Mouse (Mus musculus) myocyte (in vitro differentiated cells): Measurements from ENCODE around the gene Aspn.

Source experiments
- E2F4 ChIP-seq: IDR thresholded peaks from one replicate; pipeline ENCODE4 v1.6.1; 2011; ENCODE audit warnings: mild to moderate bottlenecking, control low read depth, moderate library complexity; ENCODE audit not compliant: insufficient read depth
- MAX ChIP-seq: IDR thresholded peaks from one replicate; pipeline ENCODE4 v1.6.1; 2011; ENCODE audit warnings: low read depth, mild to moderate bottlenecking, control low read depth
- MYOG ChIP-seq, 3 experiments: IDR thresholded peaks; one replicate each; pipeline ENCODE4 v1.6.1; 2011; ENCODE audit warnings: control low read depth in 2 of 3, low read depth in 2 of 3, mild to moderate bottlenecking in 2 of 3; ENCODE audit not compliant: insufficient read length in 2 of 3, control insufficient read depth in 1 of 3, insufficient read depth in 1 of 3
- POLR2A ChIP-seq: IDR thresholded peaks from one replicate; pipeline ENCODE4 v1.6.1; 2011; ENCODE audit warnings: low read depth, mild to moderate bottlenecking, control low read depth, moderate library complexity; ENCODE audit not compliant: insufficient read length
- POLR2AphosphoS2 ChIP-seq: IDR thresholded peaks from one replicate; pipeline ENCODE4 v1.6.1; 2011; ENCODE audit warnings: low read depth, control low read depth; ENCODE audit not compliant: insufficient read length
- REST ChIP-seq: IDR thresholded peaks from one replicate; pipeline ENCODE4 v1.6.1; 2011; ENCODE audit warnings: mild to moderate bottlenecking, control low read depth, moderate library complexity; ENCODE audit not compliant: insufficient read depth, insufficient read length
- TCF3 ChIP-seq: IDR thresholded peaks from one replicate; pipeline ENCODE4 v1.6.1; 2011; ENCODE audit warnings: low read depth, control low read depth; ENCODE audit not compliant: insufficient read length
- USF1 ChIP-seq: IDR thresholded peaks from one replicate; pipeline ENCODE4 v1.6.1; 2011; ENCODE audit warnings: low read depth, mild to moderate bottlenecking, control low read depth, moderate library complexity

DNA sequence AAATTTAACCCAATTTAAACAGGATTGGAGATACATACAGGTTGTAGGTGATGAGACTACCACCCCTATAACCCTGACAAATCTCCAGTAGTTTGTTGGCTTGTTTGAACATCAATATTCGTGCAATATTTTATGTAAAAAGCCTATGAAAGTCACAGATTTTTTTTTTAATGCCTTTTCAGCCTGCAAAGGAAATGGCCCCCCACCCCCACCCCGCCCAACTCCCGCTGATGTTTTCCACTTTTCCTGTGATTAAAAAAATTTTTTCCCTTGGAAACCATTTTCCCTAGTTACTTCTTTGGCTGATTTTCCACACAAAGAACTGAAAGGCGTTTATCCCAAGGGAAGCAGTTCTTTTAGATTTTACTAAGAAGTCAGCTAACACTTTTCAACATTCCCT, 39.7 kb upstream of the Aspn start, which contains the start of gene Ecm2:
- TF ChIP-seq POLR2A (no peak), POLR2AphosphoS2 (no peak), USF1 (no peak), TCF3 (no peak), MYOG (IDR thresholded peaks at IDR 0.05; ENCODE audit: control insufficient read depth in 1 of 3, insufficient read depth in 1 of 3, insufficient read length in 2 of 3, low read depth in 2 of 3) (no peak), REST (no peak), E2F4 (no peak), MAX (no peak)
